Mouse (Mus musculus) lung, postnatal 0 days (tissue): ENCODE measurements around the gene Cuedc2.

Source experiments
- CTCF ChIP-seq: IDR thresholded peaks from 2 replicates; pipeline ENCODE4 v1.5.1; 2016; ENCODE audit warnings: antibody characterized with exemption, mild to moderate bottlenecking
- EP300 ChIP-seq: IDR thresholded peaks from 2 replicates; pipeline ENCODE4 v1.6.1; 2016; ENCODE audit warnings: antibody characterized with exemption, mild to moderate bottlenecking, control low read depth

- TF ChIP-seq EP300 = no peak
- no peak for TF ChIP-seq CTCF
These were observed 5.7 kb downstream of the Cuedc2 start for GRCm38 (mm10) chr19:46332721-46333339.
